Mouse (Mus musculus): ENCODE data around the gene Syngr2. TPM values are rescaled to one million over a fixed set of nuclear protein-coding genes. Genes with fewer than 3 reads are reported as not detected.

The Syngr2 gene
- polyA plus RNA-seq, 1 experiment from 2014 or later, result 13.7 TPM

DNA sequence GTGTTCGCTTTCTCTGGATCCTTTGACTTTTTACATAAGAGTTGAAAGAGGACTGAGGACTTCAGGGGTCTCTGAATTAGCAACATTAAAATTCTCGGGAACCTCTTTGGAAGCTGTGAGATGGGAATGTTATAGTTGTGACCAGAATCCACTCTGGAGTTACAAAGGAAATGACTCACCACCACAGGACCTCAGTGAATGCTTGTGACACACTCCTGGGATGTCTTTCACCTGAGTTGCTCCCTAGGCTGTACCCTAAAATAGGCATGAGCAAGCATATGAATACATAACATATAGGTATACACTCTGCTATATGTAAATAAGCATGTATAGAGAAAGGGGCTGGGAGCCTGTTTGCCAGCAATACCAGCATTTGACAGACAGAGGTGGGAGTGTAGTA is 34.0 kb downstream of the Syngr2 start:
- no peaks in the 10 kb centered on the region for H3K9me3 ChIP-seq (replicated peaks)
- no peak overlapping the region for H3K4me3 ChIP-seq (replicated peaks)
- no peak for ATAC-seq (ENCODE audit: low FRiP score)
- no peaks in the 10 kb centered on the region for H3K36me3 ChIP-seq
- peaks cover 9% of the 10 kb centered on the region for H3K4me1 ChIP-seq
- no peak overlapping the region for H3K27ac ChIP-seq (replicated peaks)
- H3K4me2 ChIP-seq, result no peak overlapping the region
- no peak overlapping the region for H3K9ac ChIP-seq (replicated peaks)
- 84% methylated on average over 2 of the region's 2 CpGs for WGBS
- H3K27me3 ChIP-seq (replicated peaks), result no peaks in the 10 kb centered on the region

DNA sequence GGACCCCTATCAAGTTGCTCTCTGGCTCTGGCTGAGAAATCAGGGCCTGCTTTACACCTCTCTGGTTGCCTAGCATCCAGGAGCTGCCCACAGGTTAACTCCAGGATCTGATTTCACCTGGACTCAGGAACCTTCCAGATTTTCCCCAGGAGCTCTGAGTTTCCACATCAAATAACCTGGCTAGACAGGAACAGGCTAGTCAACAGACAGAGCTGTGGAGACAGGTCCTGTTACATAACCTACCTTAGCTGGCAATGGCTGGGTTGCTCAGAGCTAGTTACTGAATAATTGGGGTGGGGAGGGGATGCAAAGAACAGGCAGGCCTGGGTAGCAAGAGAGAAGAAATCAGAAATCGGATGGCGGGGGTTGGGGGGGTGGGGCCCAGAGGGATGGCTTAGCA is 35.5 kb downstream of the Syngr2 start:
- 82% methylated on average over 2 of the region's 2 CpGs for WGBS
- Histone ChIP-seq H3K4me2 (no peak overlapping the region), H3K4me3 (replicated peaks) (no peak overlapping the region), H3K27ac (replicated peaks) (no peak overlapping the region), H3K9ac (replicated peaks) (no peak overlapping the region), H3K27me3 (replicated peaks) (no peaks in the 10 kb centered on the region), H3K9me3 (replicated peaks) (no peaks in the 10 kb centered on the region), H3K4me1 (peaks cover 20% of the 10 kb centered on the region), H3K36me3 (no peaks in the 10 kb centered on the region)
- no peak for ATAC-seq (ENCODE audit: low FRiP score)

DNA sequence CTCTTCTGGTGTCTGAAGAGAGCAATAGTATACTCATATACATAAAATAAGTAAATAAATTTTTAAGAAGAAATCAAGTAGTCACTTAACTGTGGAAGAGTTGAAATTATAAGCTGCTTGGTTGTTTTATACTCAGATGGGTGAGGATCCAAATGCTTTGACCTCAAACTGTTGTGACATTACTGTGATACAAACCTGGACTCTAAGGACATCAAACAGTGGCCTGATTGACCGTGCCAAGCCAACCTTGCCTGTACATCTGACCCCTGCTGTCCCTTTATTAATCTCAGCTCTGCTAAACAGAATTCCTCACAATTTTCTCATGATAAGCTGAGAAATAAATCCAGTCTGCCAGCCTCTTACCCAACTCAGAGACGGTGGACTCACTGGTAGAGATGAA is 36.2 kb downstream of the Syngr2 start:
- no peak overlapping the region for H3K9ac ChIP-seq (replicated peaks)
- no peaks in the 10 kb centered on the region for H3K27me3 ChIP-seq (replicated peaks)
- H3K27ac ChIP-seq (replicated peaks), result no peak overlapping the region
- no peaks in the 10 kb centered on the region for H3K9me3 ChIP-seq (replicated peaks)
- 82% methylated on average over 2 of the region's 2 CpGs for WGBS
- H3K4me1 ChIP-seq, result peaks cover 25% of the 10 kb centered on the region
- H3K4me3 ChIP-seq (replicated peaks), result no peak overlapping the region
- no peaks in the 10 kb centered on the region for H3K36me3 ChIP-seq
- ATAC-seq (ENCODE audit: low FRiP score), result no peak
- no peak overlapping the region for H3K4me2 ChIP-seq

DNA sequence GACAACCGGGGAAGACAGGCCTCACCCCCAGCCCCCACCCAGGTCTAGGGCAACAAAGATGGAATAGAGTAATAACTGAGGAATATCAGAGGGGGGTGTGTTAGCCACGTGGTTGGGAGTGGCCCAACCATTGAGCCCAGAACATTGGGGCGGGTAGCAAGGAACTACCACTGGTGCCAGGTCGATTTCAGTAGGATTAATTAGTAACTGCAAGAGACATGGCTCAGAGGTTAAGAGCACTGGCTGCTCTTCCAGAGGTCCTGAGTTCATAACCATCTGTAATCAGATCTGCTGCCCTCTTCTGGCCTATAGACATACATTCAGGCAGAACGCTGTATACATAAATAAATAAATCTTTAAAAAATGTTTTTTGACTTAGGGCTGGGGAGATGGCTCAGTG is 37.2 kb downstream of the Syngr2 start:
- H3K36me3 ChIP-seq, result no peaks in the 10 kb centered on the region
- H3K27ac ChIP-seq (replicated peaks), result no peak overlapping the region
- no peaks in the 10 kb centered on the region for H3K27me3 ChIP-seq (replicated peaks)
- no peak overlapping the region for H3K4me3 ChIP-seq (replicated peaks)
- WGBS, result 51% methylated on average over 5 of the region's 5 CpGs
- H3K4me2 ChIP-seq, result no peak overlapping the region
- no peak for ATAC-seq (ENCODE audit: low FRiP score)
- no peaks in the 10 kb centered on the region for H3K9me3 ChIP-seq (replicated peaks)
- no peak overlapping the region for H3K9ac ChIP-seq (replicated peaks)
- H3K4me1 ChIP-seq, result peaks cover 25% of the 10 kb centered on the region

DNA sequence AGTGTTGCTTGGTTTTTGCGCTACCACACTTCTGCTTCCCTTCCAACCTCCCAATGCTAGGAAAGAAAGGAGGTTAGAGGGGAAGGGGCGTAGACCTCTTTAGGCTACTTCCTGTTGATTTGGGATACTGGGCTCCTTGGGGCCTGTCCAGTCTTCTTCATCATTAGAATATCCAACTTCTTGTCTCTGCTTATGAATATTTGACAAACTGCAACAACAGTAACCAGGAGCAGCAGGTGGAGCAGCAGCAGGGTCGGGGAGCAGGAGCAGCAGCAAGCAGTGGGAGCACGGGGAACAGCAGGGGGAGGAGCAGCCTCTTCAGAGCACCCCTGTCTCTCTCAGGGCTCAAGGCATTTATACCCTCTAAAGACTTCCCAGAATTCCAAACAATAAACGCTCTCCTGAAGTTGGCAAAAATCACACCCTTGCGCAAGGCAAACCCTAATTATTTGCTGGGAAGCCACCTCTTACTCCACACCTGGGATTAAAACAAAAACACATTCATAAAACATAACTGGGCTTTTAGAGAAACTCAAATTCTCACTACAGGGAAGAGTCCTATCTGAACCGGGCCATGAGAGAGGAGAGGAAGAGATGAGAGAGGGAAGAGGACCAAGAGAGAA is 38.2 kb downstream of the Syngr2 start:
- Histone ChIP-seq H3K4me2 (peak overlapping the region; percentile 92), H3K4me3 (replicated peaks) (peak overlapping the region; percentile 67; the same call in 1 of the 2 replicates), H3K36me3 (no peaks in the 10 kb centered on the region), H3K9ac (replicated peaks) (peak overlapping the region; percentile 83; the same call in 1 of the 2 replicates), H3K9me3 (replicated peaks) (no peaks in the 10 kb centered on the region), H3K27me3 (replicated peaks) (no peaks in the 10 kb centered on the region), H3K27ac (replicated peaks) (peak overlapping the region; percentile 99), H3K4me1 (peaks cover 25% of the 10 kb centered on the region)
- 76% methylated on average over 7 of the region's 7 CpGs for WGBS
- no peak for ATAC-seq (ENCODE audit: low FRiP score)

DNA sequence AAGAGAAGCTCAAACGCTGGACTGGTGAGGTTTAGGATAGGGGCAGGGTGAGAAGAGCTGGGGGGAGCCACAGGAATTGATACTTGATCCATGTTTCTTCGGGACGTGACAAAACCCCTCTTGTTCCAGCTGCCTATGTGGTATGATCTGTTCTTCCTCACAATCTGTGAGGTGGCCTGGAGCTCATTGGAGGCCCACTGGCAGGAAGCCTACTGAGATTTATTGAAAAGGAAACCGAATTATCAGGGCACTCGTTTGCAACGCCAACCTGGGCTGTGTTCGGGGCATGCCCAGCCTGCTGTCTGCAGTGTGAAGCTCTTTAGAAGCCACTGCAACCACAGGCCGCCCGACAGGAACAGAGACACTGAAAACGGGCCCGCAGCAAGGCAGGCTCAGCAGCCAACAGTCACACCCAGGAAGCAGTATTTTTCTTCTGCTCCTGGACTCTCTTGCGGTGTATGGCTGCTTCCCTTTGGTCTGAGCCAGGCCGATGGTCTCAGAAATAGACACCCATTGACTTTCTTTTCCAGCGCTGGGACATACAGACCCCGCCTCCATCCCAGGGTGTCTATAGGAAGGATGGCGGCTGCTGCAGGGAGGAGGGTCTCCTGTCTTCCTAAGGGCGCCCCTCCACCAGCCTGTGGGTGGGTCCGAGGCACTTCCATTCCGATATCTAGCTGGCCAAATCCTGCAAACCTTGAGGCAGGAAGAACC is 39.0 kb downstream of the Syngr2 start:
- Histone ChIP-seq H3K4me1 (peaks cover 25% of the 10 kb centered on the region), H3K36me3 (no peaks in the 10 kb centered on the region), H3K9me3 (replicated peaks) (no peaks in the 10 kb centered on the region), H3K9ac (replicated peaks) (peak overlapping the region; percentile 83), H3K4me2 (peak overlapping the region; percentile 92), H3K4me3 (replicated peaks) (peak overlapping the region; percentile 67), H3K27ac (replicated peaks) (peak overlapping the region; percentile 99), H3K27me3 (replicated peaks) (no peaks in the 10 kb centered on the region)
- ATAC-seq (ENCODE audit: low FRiP score), result peak; percentile 90
- WGBS, result 9% methylated on average over 19 of the region's 19 CpGs

GRCm38 (mm10) chr11:117848985-117849671 is 39.7 kb downstream of the Syngr2 start, which contains the start of gene Birc5:
TSS of gene Birc5 (plus strand) at chr11:117849251.
- Histone ChIP-seq H3K36me3 (no peaks in the 10 kb centered on the region; the same call in 1 of the 2 replicates), H3K9ac (replicated peaks) (peak within 1 kb of the TSS; percentile 83), H3K27me3 (replicated peaks) (no peaks in the 10 kb centered on the region), H3K4me2 (peak within 1 kb of the TSS; percentile 92), H3K4me3 (replicated peaks) (peak within 1 kb of the TSS; percentile 67), H3K9me3 (replicated peaks) (no peaks in the 10 kb centered on the region), H3K27ac (replicated peaks) (peak within 1 kb of the TSS; percentile 99), H3K4me1 (peaks cover 25% of the 10 kb centered on the region)
- under 1% methylated on average over 51 of the region's 51 CpGs for WGBS
- peak; percentile 95 for ATAC-seq (ENCODE audit: low FRiP score)

DNA sequence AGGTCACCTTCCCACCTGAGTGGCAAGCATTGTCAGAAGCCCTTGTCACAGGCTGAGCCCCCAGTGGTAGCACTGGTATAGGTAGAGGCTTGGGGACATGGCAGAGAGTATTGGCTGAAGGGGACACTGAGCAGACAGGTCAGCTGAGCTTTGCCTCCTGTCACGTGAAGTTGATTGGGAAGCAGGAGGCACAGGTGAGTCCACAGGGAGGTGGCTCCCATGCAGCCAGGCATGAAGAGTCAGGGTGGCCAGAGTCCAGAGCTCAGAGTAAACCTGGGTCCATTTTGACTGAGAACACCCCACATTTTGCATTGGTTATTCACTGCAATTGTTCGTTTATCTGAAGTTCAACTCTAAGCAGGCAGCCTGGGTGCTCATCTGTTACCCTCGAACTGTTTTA is 43.4 kb downstream of the Syngr2 start:
- H3K4me1 ChIP-seq, result peaks cover 21% of the 10 kb centered on the region
- WGBS, result 89% methylated on average over 3 of the region's 3 CpGs
- no peak overlapping the region for H3K4me3 ChIP-seq (replicated peaks)
- no peak overlapping the region for H3K4me2 ChIP-seq
- no peak overlapping the region for H3K27ac ChIP-seq (replicated peaks)
- H3K36me3 ChIP-seq, result no peaks in the 10 kb centered on the region; the same call in 1 of the 2 replicates
- no peak overlapping the region for H3K9ac ChIP-seq (replicated peaks)
- H3K27me3 ChIP-seq (replicated peaks), result no peaks in the 10 kb centered on the region
- no peak for ATAC-seq (ENCODE audit: low FRiP score)
- H3K9me3 ChIP-seq (replicated peaks), result no peaks in the 10 kb centered on the region

- Histone ChIP-seq H3K27me3 (replicated peaks) (0 out of 2 replicates have a peak, but pooled peaks cover under 1% of the 10 kb centered on the region), H3K4me1 (peaks cover 12% of the 10 kb centered on the region), H3K36me3 (no peaks in the 10 kb centered on the region; the same call in 1 of the 2 replicates), H3K9ac (replicated peaks) (no peak overlapping the region), H3K27ac (replicated peaks) (no peak overlapping the region), H3K4me2 (no peak overlapping the region), H3K9me3 (replicated peaks) (no peaks in the 10 kb centered on the region), H3K4me3 (replicated peaks) (no peak overlapping the region)
- no peak for ATAC-seq (ENCODE audit: low FRiP score)
- WGBS, result 94% methylated on average over 9 of the region's 9 CpGs
Observed at GRCm38 (mm10) chr11:117854241-117854640, 44.8 kb downstream of the Syngr2 start.

DNA sequence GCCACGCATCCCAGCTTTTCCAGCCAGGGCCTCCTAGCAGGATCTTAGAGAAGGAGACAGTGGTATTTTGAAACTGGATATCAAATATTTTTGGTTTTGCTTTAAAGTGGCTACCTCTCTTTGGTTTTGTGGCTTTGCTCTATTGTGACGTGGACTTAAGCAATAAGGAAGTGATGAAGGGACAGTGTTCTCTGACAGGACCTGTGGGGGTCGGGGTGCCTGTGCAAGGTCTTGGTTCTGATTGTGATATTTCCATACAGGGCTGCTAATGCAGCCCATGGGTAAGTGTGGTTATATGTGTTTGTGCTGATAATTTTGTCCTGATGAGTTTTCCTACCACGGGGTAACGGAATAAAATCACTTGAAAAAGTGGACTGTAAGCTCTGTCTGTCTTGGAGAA is 45.9 kb downstream of the Syngr2 start:
- no peaks in the 10 kb centered on the region; the same call in 1 of the 2 replicates for H3K36me3 ChIP-seq
- H3K4me3 ChIP-seq (replicated peaks), result no peak overlapping the region
- WGBS, result over 99% methylated on average over 5 of the region's 5 CpGs
- peaks cover 12% of the 10 kb centered on the region for H3K27me3 ChIP-seq (replicated peaks)
- no peak overlapping the region for H3K4me2 ChIP-seq
- H3K9me3 ChIP-seq (replicated peaks), result no peaks in the 10 kb centered on the region
- no peak overlapping the region for H3K9ac ChIP-seq (replicated peaks)
- no peak for ATAC-seq (ENCODE audit: low FRiP score)
- H3K4me1 ChIP-seq, result peaks cover 7% of the 10 kb centered on the region
- H3K27ac ChIP-seq (replicated peaks), result no peak overlapping the region

GRCm38 (mm10) chr11:117855975-117856374 is 46.5 kb downstream of the Syngr2 start:
- Histone ChIP-seq H3K9ac (replicated peaks) (no peak overlapping the region), H3K36me3 (no peaks in the 10 kb centered on the region; the same call in 1 of the 2 replicates), H3K9me3 (replicated peaks) (no peaks in the 10 kb centered on the region), H3K4me2 (no peak overlapping the region), H3K4me1 (peaks cover 11% of the 10 kb centered on the region), H3K27ac (replicated peaks) (no peak overlapping the region), H3K27me3 (replicated peaks) (peaks cover 18% of the 10 kb centered on the region), H3K4me3 (replicated peaks) (no peak overlapping the region)
- 84% methylated on average over 1 of the region's 1 CpGs for WGBS
- ATAC-seq (ENCODE audit: low FRiP score), result no peak
